ENCODE assay signal across 8 mouse cellular contexts in the genomic region with DNA sequence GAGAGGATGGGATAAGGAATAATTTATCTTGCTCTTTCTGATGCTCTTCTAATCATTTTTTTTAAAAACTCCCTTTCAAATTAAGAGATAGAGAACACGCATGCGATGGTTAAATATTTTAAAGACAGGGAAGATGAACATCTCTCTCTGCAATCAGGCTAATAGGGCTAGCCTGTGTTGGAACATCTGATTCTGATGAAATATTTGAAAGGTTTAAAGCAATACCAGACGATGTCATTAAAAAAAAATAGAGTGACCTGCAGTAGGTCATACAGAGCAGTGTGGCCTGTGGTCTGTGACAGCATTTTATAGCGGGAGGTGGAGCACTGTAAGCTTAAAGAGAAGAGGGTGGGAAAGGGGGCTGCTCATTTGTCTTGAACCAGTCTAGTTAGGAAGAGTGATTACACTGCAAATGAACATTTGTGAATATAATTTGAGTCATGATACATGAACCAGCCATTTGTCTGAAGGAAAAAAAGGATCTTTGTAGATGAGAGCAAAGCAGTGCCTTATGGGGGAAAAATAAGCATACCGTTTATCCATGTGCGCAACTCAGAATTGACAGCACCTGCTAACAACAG. TPM values are rescaled to one million over a fixed set of nuclear protein-coding genes. Genes with fewer than 3 reads are reported as not detected.
A peak's percentile ranks its signal among the peaks of the same experiment; 100 is the strongest.
DNase-seq lines count a peak whose midpoint lies in the region; ATAC-seq lines count a peak whose summit lies in the region.

No protein-coding gene starts in this region.

- H3K4me2 ChIP-seq in kidney, embryonic 16.5 days (replicated peaks; ENCODE audit: low read depth, low read length): peak overlapping the region; percentile 76
- H3K4me2 ChIP-seq in embryonic facial prominence, embryonic 13.5 days: peak overlapping the region; percentile 76
- peak overlapping the region; percentile 97 for H3K4me2 ChIP-seq in intestine, embryonic 16.5 days (ENCODE audit: low read depth, low read length)
- H3K4me2 ChIP-seq in neural tube, embryonic 12.5 days (replicated peaks): peak overlapping the region; percentile 99

- peaks cover 45% of the 10 kb centered on the region for H3K4me1 ChIP-seq in kidney, embryonic 16.5 days (ENCODE audit: insufficient read depth, low read length)
- peaks cover 47% of the 10 kb centered on the region for H3K4me1 ChIP-seq in embryonic facial prominence, embryonic 13.5 days
- peaks cover 17% of the 10 kb centered on the region for H3K4me1 ChIP-seq in intestine, embryonic 16.5 days (ENCODE audit: control insufficient read depth, insufficient read depth, low read length)
- peaks cover 21% of the 10 kb centered on the region for H3K4me1 ChIP-seq in neural tube, embryonic 12.5 days

- DNase-seq in kidney, postnatal 25 days: no peak
- no peak for DNase-seq in urinary bladder, postnatal 10 days (ENCODE audit: low spot score)
- DNase-seq in cerebellum, postnatal 14 days: no peak

- peak overlapping the region; percentile 89 for H3K4me3 ChIP-seq in kidney, embryonic 16.5 days (ENCODE audit: low read length)
- H3K4me3 ChIP-seq in embryonic facial prominence, embryonic 13.5 days: peak overlapping the region; percentile 88
- H3K4me3 ChIP-seq in intestine, embryonic 16.5 days (ENCODE audit: low read length): peak overlapping the region; percentile 83
- H3K4me3 ChIP-seq in neural tube, embryonic 12.5 days: peak overlapping the region; percentile 78

- H3K36me3 ChIP-seq in kidney, embryonic 16.5 days (ENCODE audit: insufficient read depth, low read length): peaks cover 5% of the 10 kb centered on the region; the same call in 1 of the 2 replicates
- no peaks in the 10 kb centered on the region for H3K36me3 ChIP-seq in embryonic facial prominence, embryonic 13.5 days
- H3K36me3 ChIP-seq in intestine, embryonic 16.5 days (ENCODE audit: control insufficient read depth, insufficient read depth, low read length): no peaks in the 10 kb centered on the region
- H3K36me3 ChIP-seq in neural tube, embryonic 12.5 days: no peaks in the 10 kb centered on the region

- no peaks in the 10 kb centered on the region for H3K27me3 ChIP-seq in kidney, embryonic 16.5 days (ENCODE audit: insufficient read depth, low read length)
- no peaks in the 10 kb centered on the region for H3K27me3 ChIP-seq in embryonic facial prominence, embryonic 13.5 days
- H3K27me3 ChIP-seq in intestine, embryonic 16.5 days (replicated peaks; ENCODE audit: control insufficient read depth, insufficient read depth, low read length): no peaks in the 10 kb centered on the region
- peaks cover 30% of the 10 kb centered on the region for H3K27me3 ChIP-seq in neural tube, embryonic 12.5 days (replicated peaks)

- peak overlapping the region; percentile 95 for H3K27ac ChIP-seq in kidney, embryonic 16.5 days (ENCODE audit: low read length)
- peak overlapping the region; percentile 95 for H3K27ac ChIP-seq in embryonic facial prominence, embryonic 13.5 days
- H3K27ac ChIP-seq in intestine, embryonic 16.5 days (ENCODE audit: low read length): no peak overlapping the region; the same call in 1 of the 2 replicates
- H3K27ac ChIP-seq in neural tube, embryonic 12.5 days: no peak overlapping the region

- H3K9ac ChIP-seq in kidney, embryonic 16.5 days (replicated peaks; ENCODE audit: low read length): peak overlapping the region; percentile 95
- peak overlapping the region; percentile 93 for H3K9ac ChIP-seq in embryonic facial prominence, embryonic 13.5 days
- peak overlapping the region; percentile 87; the same call in 1 of the 2 replicates for H3K9ac ChIP-seq in intestine, embryonic 16.5 days (ENCODE audit: low read depth, low read length)
- no peak overlapping the region for H3K9ac ChIP-seq in neural tube, embryonic 12.5 days

- WGBS in kidney, embryonic 16.5 days: 18% methylated on average over 6 of the region's 6 CpGs
- 18% methylated on average over 6 of the region's 6 CpGs for WGBS in embryonic facial prominence, embryonic 13.5 days
- 36% methylated on average over 6 of the region's 6 CpGs for WGBS in intestine, embryonic 16.5 days
- 37% methylated on average over 6 of the region's 6 CpGs for WGBS in neural tube, embryonic 12.5 days

- no peaks in the 10 kb centered on the region for H3K9me3 ChIP-seq in kidney, embryonic 16.5 days (ENCODE audit: low read length)
- no peaks in the 10 kb centered on the region for H3K9me3 ChIP-seq in embryonic facial prominence, embryonic 13.5 days
- no peaks in the 10 kb centered on the region for H3K9me3 ChIP-seq in intestine, embryonic 16.5 days (ENCODE audit: control insufficient read depth, low read length)
- no peaks in the 10 kb centered on the region for H3K9me3 ChIP-seq in neural tube, embryonic 12.5 days

- ATAC-seq in kidney, embryonic 16.5 days (ENCODE audit: low FRiP score, low TSS enrichment): no peak
- ATAC-seq in embryonic facial prominence, embryonic 13.5 days (ENCODE audit: insufficient number of reproducible peaks, insufficient read depth, low FRiP score, low TSS enrichment, low read depth): no peak
- ATAC-seq in intestine, embryonic 16.5 days: no peak
- no peak for ATAC-seq in neural tube, embryonic 12.5 days (ENCODE audit: low FRiP score, low read depth)
- no peak for ATAC-seq in erythroblast, adult 5-6 weeks (replicated peaks; ENCODE audit: low FRiP score, poor library complexity, severe bottlenecking)

RNA-seq across cellular contexts. Expression of a gene that starts 1.1 kb away (rescaled TPM):
- 91.2 and 96.0 TPM in 2 replicates for polyA plus RNA-seq in kidney, embryonic 16.5 days (2015; fragmentation: Nextera tagmentation; extraction: Ambion mirVana)
- polyA plus RNA-seq in embryonic facial prominence, embryonic 13.5 days (2015; fragmentation: Nextera tagmentation; extraction: Ambion mirVana): 59.2 and 60.6 TPM in 2 replicates
- 15.1 and 15.4 TPM in 2 replicates for polyA plus RNA-seq in intestine, embryonic 16.5 days (2015; fragmentation: Nextera tagmentation; extraction: Ambion mirVana)
- polyA plus RNA-seq in neural tube, embryonic 12.5 days (2016; fragmentation: Nextera tagmentation; extraction: Ambion mirVana): 22.3 and 24.2 TPM in 2 replicates
- 1.3 and 7.9 TPM in 2 replicates for total RNA-seq in erythroblast, adult 5-6 weeks (2015; ENCODE audit: low replicate concordance)
- 3.1 and 4.8 TPM in 2 replicates for total RNA-seq in erythroblast, adult 5-6 weeks (2017; ENCODE audit: low replicate concordance)

Comparison
In these comparisons a context has a peak if more than half of its experiments do, and no peak if none do; other contexts are left out.
1. H3K27ac ChIP-seq: peak in kidney, embryonic 16.5 days (single experiment) and embryonic facial prominence, embryonic 13.5 days (single experiment); none in intestine, embryonic 16.5 days (single experiment) and neural tube, embryonic 12.5 days (single experiment).
2. Peak in every context shown above with its lines, with median percentiles within 50 percentile points of each other: H3K4me2 ChIP-seq and H3K4me3 ChIP-seq.